Mouse (Mus musculus): ENCODE measurements around the gene Tgtp1.
"Not testable (repeated sequence)": the region's sequence is repeated elsewhere in the genome, so short reads cannot be mapped to it uniquely, and the experiment has no call there.

- TF ChIP-seq CTCF (conservative IDR thresholded peaks at IDR 0.05; ENCODE audit: low read length); POU5F1 (IDR thresholded peaks at IDR 0.05; ENCODE audit: borderline replicate concordance, low read length): not testable (repeated sequence)
These were observed 676 bp downstream of the Tgtp1 start for GRCm38 (mm10) chr11:48993296-48993695.
